Mouse (Mus musculus) hindbrain, embryonic 14.5 days (tissue): ENCODE results near the gene Rai14. TPM values are rescaled to one million over a fixed set of nuclear protein-coding genes. Genes with fewer than 3 reads are reported as not detected.

Experiments used
- ATAC-seq: fragments of 200-750 bp; cut with Nextera tagmentation; 2 replicates; pipeline ENCODE4 v1.8.0; 2017; ENCODE audit warnings: moderate number of reproducible peaks, mild to moderate bottlenecking, moderate TSS enrichment, moderate library complexity; ENCODE audit not compliant: low FRiP score
- DNase-seq: peaks from one replicate; pipeline ENCODE4 v3.0.0-alpha.2; 2015; ENCODE audit warnings: low spot score
- H3K27ac ChIP-seq: fragments of 300-500 bp; sonication (generic); 2 replicates; pipeline ENCODE4 v1.5.1; 2014; ENCODE audit warnings: mild to moderate bottlenecking, moderate library complexity
- H3K27me3 ChIP-seq: fragments of 300-500 bp; sonication (generic); 2 replicates; pipeline ENCODE4 v1.6.1; 2014; ENCODE audit warnings: mild to moderate bottlenecking, low read length, mixed read lengths; ENCODE audit not compliant: control insufficient read depth, insufficient read depth
- H3K36me3 ChIP-seq: fragments of 300-500 bp; sonication (generic); replicated peaks from 2 replicates; pipeline ENCODE4 v1.6.1; 2014; ENCODE audit not compliant: control insufficient read depth, insufficient read depth
- H3K4me1 ChIP-seq: fragments of 300-500 bp; sonication (generic); replicated peaks from 2 replicates; pipeline ENCODE4 v1.6.1; 2014; ENCODE audit warnings: antibody characterized with exemption, low read length, mixed read lengths; ENCODE audit not compliant: control insufficient read depth, insufficient read depth
- H3K4me2 ChIP-seq: fragments of 300-500 bp; sonication (generic); replicated peaks from 2 replicates; pipeline ENCODE4 v1.6.1; 2014; ENCODE audit warnings: mild to moderate bottlenecking, moderate library complexity
- H3K4me3 ChIP-seq: fragments of 300-500 bp; sonication (generic); replicated peaks from 2 replicates; pipeline ENCODE4 v1.5.1; 2014; ENCODE audit warnings: mild to moderate bottlenecking, low read length
- H3K9ac ChIP-seq: fragments of 300-500 bp; sonication (generic); 2 replicates; pipeline ENCODE4 v1.6.1; 2014
- H3K9me3 ChIP-seq: fragments of 300-500 bp; sonication (generic); 2 replicates; pipeline ENCODE4 v1.6.1; 2016; ENCODE audit warnings: low read length; ENCODE audit not compliant: control insufficient read depth
- WGBS: fragments of 180-500 bp; shearing (Covaris S2); extraction: QIAGEN DNeasy Blood & Tissue Kit; methylation state at CpG from one replicate; pipeline ENCODE4 v1.1.7; 2014; 5-methylcytosine and 5-hydroxymethylcytosine counted together
- polyA plus RNA-seq: library from polyadenylated mRNA; unstranded; fragments of >200 nt; fragmentation: Nextera tagmentation; extraction: Ambion mirVana; gene quantifications from 2 replicates; pipeline ENCODE4 v1.2.1, GENCODE M21; 2014

The Rai14 gene
- polyA plus RNA-seq, 1 experiment from 2014 or later, result 12.9 TPM

DNA sequence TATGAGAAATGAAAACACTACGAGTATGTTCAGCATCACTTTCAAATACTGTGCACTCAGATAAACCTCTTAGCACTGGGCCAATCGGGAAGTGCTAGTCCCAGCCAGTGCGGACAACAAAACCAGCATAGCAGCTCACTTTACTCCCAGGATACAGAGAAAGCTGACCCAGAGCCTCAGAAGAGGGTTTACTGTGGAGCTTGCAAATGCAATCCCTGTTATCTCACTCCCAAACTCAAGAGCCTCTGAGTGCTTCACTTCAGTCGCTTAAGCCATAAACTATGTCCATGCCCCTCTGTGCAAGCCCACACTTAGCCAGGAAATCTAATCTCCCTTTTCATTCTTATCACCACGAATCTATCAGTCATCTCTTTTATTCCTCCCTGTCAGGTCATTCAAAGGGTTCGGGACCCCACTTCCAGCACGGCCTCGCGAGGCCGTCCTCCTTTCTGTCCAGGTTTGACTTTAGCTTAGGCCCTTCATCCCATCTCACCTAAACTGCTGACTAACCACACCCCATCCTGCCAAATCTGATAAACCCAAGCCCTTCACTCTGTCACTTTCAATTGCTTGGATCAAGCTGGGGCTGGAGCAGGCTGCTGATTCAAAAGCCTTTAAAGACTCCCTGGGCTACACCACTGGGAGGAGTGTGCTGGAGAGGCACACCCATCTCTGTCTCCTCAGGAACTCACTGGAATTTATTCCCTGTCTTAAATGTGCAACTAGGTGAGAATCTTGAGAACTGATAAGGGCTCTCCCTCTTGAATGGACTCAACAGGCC is 46.1 kb downstream of the Rai14 start:
- Histone ChIP-seq H3K4me3 (no peak overlapping the region), H3K9me3 (no peaks in the 10 kb centered on the region), H3K27ac (no peak overlapping the region), H3K36me3 (no peaks in the 10 kb centered on the region), H3K27me3 (no peaks in the 10 kb centered on the region), H3K4me2 (no peak overlapping the region), H3K9ac (no peak overlapping the region), H3K4me1 (no peaks in the 10 kb centered on the region)
- WGBS, result 64% methylated on average over 10 of the region's 10 CpGs
- no peak for DNase-seq
- ATAC-seq, result no peak

DNA sequence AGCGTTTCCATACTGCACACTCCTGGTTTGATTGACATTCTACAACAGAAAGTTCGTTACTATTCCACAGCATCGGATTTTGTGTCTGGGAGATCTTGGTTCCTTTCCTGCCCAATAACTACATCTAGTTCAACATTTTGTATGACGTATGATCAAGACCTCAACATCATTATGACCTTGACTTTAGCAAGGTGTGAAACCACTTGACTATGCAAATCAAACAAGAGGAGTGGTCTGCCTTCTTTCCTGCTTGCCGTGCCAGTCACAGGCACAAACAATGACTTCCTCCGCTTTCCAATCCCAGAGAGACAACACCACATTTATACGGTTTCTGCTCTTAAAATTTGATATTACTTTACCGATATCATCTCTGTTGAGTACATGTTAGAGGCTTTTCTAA is 48.6 kb downstream of the Rai14 start:
- H3K27ac ChIP-seq, result no peak overlapping the region
- 81% methylated on average over 8 of the region's 8 CpGs for WGBS

DNA sequence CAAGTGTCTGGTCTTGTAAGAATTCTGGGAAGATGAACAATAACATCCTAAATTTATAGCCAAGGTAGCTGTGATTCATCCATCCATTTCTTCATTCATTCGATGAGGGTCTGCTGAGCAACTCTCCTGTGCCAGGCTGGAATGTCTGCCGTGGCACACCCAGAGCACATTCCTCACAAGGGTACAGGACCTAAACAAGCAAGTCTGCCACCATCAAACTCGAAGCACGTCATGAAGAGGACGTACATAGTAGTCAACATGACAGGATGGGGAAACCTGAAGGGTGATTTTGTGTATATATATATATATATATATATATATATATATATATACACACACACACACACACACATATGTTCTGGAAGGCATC is 49.9 kb downstream of the Rai14 start:
- no peaks in the 10 kb centered on the region for H3K9me3 ChIP-seq
- DNase-seq (no peak), ATAC-seq (no peak)
- no peak overlapping the region for H3K4me2 ChIP-seq
- 88% methylated on average over 5 of the region's 5 CpGs for WGBS
- H3K9ac ChIP-seq, result no peak overlapping the region
- H3K36me3 ChIP-seq, result no peaks in the 10 kb centered on the region
- H3K4me1 ChIP-seq, result no peaks in the 10 kb centered on the region
- no peaks in the 10 kb centered on the region for H3K27me3 ChIP-seq
- no peak overlapping the region for H3K4me3 ChIP-seq
- H3K27ac ChIP-seq, result no peak overlapping the region

More for the DNA sequence above, 48.6 kb downstream of the Rai14 start:
- Histone ChIP-seq H3K9ac (no peak overlapping the region), H3K4me2 (no peak overlapping the region), H3K4me1 (no peaks in the 10 kb centered on the region), H3K36me3 (no peaks in the 10 kb centered on the region), H3K4me3 (no peak overlapping the region), H3K27me3 (no peaks in the 10 kb centered on the region), H3K9me3 (no peaks in the 10 kb centered on the region)
- no peak for DNase-seq
- no peak for ATAC-seq

- Histone ChIP-seq H3K9me3 (no peaks in the 10 kb centered on the region), H3K4me2 (no peak overlapping the region), H3K4me3 (no peak overlapping the region), H3K9ac (no peak overlapping the region), H3K27me3 (no peaks in the 10 kb centered on the region), H3K36me3 (no peaks in the 10 kb centered on the region), H3K4me1 (no peaks in the 10 kb centered on the region), H3K27ac (no peak overlapping the region)
- ATAC-seq (no peak), DNase-seq (no peak)
- 68% methylated on average over 5 of the region's 5 CpGs for WGBS
These were observed 50.5 kb downstream of the Rai14 start for GRCm38 (mm10) chr15:10663793-10664528.

DNA sequence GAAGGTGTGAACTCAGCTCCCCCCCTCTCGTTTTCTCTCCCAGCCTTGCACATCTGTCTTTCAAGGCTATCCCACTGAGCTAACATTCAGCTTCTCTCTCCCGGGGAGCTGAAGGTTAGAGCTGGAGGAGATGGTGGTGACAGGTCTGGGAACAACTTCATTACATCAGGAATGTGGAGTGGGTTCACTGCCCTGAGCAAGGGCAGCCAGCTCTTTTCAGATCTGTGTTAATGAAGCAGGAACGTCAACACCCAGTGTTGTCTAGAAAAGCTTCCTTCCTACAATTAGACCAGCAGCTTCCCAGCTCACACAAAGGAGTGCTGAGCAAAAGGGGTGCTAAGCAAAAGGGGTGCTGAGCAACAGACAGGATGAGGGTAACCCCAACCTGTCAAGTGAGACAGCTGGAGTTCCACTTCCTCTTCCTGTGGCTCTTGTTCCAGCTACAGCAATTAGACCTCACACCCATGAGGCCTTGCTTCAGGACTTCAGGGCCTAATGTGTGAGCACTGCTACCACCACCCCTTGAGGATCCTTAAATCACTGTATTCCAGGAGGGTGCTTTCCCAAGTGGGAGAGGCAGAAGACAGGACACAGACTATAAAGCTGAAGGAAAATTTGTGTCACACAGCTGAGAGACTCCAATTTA is 52.3 kb downstream of the Rai14 start:
- Histone ChIP-seq H3K27me3 (no peaks in the 10 kb centered on the region), H3K4me3 (no peak overlapping the region)
- no peak; the same call in 1 of the 2 replicates for ATAC-seq

GRCm38 (mm10) chr15:10658803-10659202 is 55.6 kb downstream of the Rai14 start:
- no peaks in the 10 kb centered on the region for H3K36me3 ChIP-seq
- ATAC-seq (no peak), DNase-seq (no peak)
- no peaks in the 10 kb centered on the region for H3K4me1 ChIP-seq
- H3K9ac ChIP-seq, result no peak overlapping the region
- no peaks in the 10 kb centered on the region for H3K27me3 ChIP-seq
- no peak overlapping the region for H3K4me2 ChIP-seq
- H3K4me3 ChIP-seq, result no peak overlapping the region
- WGBS, result 94% methylated on average over 2 of the region's 2 CpGs
- H3K27ac ChIP-seq, result no peak overlapping the region
- no peaks in the 10 kb centered on the region for H3K9me3 ChIP-seq

More for the DNA sequence above, 52.3 kb downstream of the Rai14 start:
- Histone ChIP-seq H3K9ac (no peak overlapping the region), H3K4me1 (no peaks in the 10 kb centered on the region), H3K4me2 (no peak overlapping the region), H3K27ac (no peak overlapping the region), H3K9me3 (no peaks in the 10 kb centered on the region), H3K36me3 (no peaks in the 10 kb centered on the region)
- DNase-seq, result no peak
- WGBS, result 46% methylated on average over 3 of the region's 3 CpGs

- H3K4me1 ChIP-seq, result no peaks in the 10 kb centered on the region
- no peak overlapping the region for H3K9ac ChIP-seq
- H3K4me3 ChIP-seq, result no peak overlapping the region
- H3K4me2 ChIP-seq, result no peak overlapping the region
- no peaks in the 10 kb centered on the region for H3K9me3 ChIP-seq
- no peak for ATAC-seq
- 47% methylated on average over 5 of the region's 5 CpGs for WGBS
- DNase-seq, result no peak
- no peaks in the 10 kb centered on the region for H3K36me3 ChIP-seq
- H3K27me3 ChIP-seq, result no peaks in the 10 kb centered on the region
- H3K27ac ChIP-seq, result no peak overlapping the region
These were observed 58.3 kb downstream of the Rai14 start for GRCm38 (mm10) chr15:10656146-10656545.

- H3K27me3 ChIP-seq, result no peaks in the 10 kb centered on the region
- 21% methylated on average over 8 of the region's 8 CpGs for WGBS
- DNase-seq (no peak), ATAC-seq (peak; percentile 77; the same call in 1 of the 2 replicates)
- H3K4me1 ChIP-seq, result no peaks in the 10 kb centered on the region
- H3K9ac ChIP-seq, result no peak overlapping the region
- no peaks in the 10 kb centered on the region for H3K36me3 ChIP-seq
- H3K9me3 ChIP-seq, result no peaks in the 10 kb centered on the region
- no peak overlapping the region for H3K4me3 ChIP-seq
- no peak overlapping the region for H3K4me2 ChIP-seq
- H3K27ac ChIP-seq, result 0 out of 2 replicates have a peak overlapping the region, but pooled peaks have one; percentile 26
These were observed 59.1 kb downstream of the Rai14 start for GRCm38 (mm10) chr15:10655151-10655905.

- Histone ChIP-seq H3K4me1 (no peaks in the 10 kb centered on the region), H3K9ac (no peak overlapping the region), H3K4me2 (no peak overlapping the region), H3K27ac (no peak overlapping the region), H3K9me3 (no peaks in the 10 kb centered on the region), H3K27me3 (no peaks in the 10 kb centered on the region), H3K4me3 (no peak overlapping the region), H3K36me3 (no peaks in the 10 kb centered on the region)
- ATAC-seq (peak; percentile 21; the same call in 1 of the 2 replicates), DNase-seq (no peak)
- WGBS, result 58% methylated on average over 1 of the region's 1 CpGs
These were observed 59.7 kb downstream of the Rai14 start for GRCm38 (mm10) chr15:10654696-10655095.
